Mouse (Mus musculus) v-Abl transformed pro-B cells (cell line): ENCODE results near the gene Sf3a2.

Source experiments
- in situ Hi-C, 2 experiments: fragments of 400-800 bp; cut with MboI; formaldehyde crosslinking; loops; one replicate each; pipeline ENCODE4 v1.15.1; 2025; ENCODE audit not compliant: unreplicated experiment in 2 of 2

Gene Sf3a2

DNA sequence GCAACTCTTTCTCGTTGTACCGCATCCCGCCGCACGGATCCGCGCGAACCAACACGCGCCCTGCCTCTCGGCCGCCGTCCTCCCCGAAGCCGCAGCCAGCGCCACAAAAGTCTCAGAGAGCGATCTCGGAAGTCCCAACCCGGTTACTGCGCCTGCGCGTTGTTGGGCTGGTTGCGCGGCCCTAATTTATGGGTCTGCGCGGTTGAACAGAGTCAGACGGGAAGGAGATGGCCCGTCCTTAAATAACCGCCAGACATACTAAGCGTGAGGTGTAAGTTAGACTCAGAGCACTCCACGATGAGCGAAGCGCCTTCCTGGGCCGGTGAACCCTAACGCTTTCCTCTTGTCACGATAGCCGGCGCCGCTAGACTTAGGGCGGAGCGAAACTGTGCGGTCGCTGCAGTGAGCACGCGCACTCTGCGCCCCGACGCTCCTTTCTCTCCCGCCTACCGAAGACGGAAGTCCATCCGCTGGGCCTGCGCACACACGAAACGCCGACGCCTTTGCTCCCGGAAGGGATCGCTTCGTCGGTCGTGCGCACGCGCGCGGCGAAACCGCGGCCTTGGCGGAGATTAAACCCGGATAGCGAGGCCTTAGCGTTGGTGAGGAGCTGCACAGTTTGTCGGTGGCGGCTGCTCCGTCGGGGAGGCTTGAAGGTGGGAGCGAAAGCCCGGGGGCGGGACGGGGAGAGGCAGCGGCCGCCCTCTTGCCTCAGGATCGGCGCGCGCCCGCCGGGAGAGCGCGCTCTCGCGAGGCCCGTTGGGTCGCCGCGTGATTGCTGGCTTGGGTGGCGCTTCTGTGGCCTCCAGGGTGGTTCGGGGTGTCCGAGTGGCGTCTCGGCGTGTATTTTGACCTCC is at the start of gene Sf3a2, which contains the start of gene Plekhj1:
Gene Sf3a2, plus strand, starts transcription at position 49 of the 857 bp plus-strand sequence.
Gene Plekhj1, minus strand, starts transcription at position 477 of the 857 bp plus-strand sequence.
- in situ Hi-C loops, result no loop called here

DNA sequence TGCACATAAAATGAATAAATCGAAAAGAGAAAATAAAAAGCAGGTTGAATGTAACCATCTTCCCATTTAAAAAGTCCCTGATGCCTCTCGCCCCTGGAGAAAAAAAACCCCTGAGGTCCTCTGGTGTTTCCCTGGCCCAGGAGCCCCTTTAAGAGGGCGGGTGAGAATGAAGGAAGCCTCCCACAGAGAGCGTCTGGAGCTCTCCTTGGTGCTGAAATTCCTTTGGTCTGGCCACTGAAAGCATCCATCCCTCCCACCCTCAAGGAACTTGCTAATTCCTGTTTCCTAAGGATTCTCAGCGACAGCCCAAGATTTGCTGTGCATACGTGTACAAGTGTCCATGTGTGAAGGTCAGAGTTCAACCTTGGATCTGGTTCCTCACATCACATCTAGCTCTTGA is 49.4 kb upstream of the Sf3a2 start:
- in situ Hi-C loops, result loop anchor here (5.0 to 10.0 kb wide), 5 partner anchors 74 to 244 kb away; partner anchors contain the start of gene Klf16 (in 1 of the 2)

DNA sequence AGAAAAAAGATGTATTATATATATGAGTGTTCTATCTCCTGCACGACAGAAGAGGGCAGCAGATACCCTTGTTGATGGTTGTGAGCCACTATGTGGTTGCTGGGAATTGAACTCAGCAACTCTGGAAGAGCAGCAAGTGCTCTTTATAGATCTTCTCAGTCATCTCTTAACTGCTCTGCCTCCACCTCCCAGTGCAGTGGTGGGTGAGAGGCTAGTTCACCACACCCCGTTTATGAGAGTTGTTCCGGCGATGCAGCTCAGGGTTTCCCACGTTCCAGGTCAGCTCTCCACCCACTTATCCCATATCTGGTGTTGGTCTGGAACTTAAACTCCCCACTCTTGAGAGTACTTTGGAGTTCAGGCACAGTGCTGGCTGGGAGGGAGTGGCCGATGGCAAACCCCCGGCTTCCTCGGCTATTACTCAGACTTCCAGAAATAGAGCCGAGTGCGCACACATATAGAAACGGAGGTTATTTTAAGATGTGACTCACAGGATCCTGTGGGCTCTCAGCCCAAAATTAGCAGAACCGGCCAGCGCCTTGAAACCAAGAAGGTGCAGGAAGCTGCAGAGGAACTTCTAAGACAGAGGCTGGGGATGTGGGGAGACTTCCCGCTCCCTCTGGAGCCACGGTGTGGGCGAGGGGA is 46.7 kb upstream of the Sf3a2 start:
- in situ Hi-C loops, result no loop called here

DNA sequence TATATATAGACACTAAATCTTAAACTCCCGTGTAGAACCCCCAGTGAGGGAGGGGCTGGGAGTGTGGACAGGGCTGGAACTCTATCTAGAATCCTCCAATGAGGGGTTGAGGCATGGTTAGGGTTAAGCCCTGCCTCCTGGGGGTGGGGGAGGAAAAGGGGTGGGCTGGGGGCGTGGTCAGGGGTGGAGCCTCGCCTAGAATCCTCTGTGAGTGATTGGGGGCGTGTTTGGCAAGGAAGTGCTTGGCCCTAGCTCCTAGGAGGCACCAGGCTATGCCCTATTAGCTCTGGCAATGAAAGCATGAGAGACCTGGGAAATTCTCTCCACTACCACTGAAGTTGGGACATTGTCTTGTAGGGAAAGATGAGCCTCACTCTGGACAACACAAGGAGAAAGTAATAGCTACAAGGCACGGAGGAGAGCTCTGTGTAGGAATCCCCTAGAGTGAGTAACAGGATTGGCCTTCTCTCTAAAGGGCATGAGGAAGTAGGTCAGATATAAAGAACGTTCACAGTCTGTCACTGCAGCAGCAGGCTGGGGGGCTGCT is 45.8 kb upstream of the Sf3a2 start:
- in situ Hi-C loops, result no loop called here

DNA sequence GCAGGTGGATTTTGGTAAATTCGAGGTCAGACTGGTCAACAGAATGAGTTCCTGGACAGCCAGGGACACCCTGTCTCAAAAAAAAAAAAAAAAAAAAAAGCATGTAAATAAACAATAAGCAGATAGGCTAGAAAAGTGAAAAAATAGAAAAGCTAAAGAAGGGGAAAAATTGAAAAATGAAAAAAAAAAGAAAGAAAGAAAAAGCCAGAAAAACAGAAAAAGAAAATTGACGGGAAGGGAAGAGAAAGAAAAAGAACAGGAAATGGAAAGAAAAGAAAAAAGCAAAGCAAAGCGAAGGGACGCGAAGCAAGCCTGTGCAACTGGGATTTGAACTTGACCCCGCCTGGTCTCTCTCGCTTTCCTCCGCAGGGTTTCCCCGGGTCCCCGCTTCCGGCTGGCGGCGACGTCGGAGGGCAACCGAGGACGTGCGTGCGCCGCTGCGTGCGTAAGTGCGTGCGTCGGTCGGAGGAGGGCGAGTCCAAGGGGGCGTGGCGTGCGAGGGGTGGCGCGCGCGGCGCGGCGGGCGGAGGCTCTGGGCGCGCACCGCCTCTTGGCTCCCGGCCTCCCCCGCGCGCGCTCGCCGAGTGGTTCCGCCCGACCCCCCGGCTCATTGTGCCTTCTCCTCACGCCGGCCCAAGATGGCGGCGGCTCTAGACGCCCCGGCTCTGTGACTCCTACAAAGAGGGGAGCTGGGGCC is 43.3 kb upstream of the Sf3a2 start, which contains the start of gene Dot1l:
Gene Dot1l, plus strand, starts transcription at position 613 of the 697 bp plus-strand sequence.
- in situ Hi-C loops, result no loop called here

DNA sequence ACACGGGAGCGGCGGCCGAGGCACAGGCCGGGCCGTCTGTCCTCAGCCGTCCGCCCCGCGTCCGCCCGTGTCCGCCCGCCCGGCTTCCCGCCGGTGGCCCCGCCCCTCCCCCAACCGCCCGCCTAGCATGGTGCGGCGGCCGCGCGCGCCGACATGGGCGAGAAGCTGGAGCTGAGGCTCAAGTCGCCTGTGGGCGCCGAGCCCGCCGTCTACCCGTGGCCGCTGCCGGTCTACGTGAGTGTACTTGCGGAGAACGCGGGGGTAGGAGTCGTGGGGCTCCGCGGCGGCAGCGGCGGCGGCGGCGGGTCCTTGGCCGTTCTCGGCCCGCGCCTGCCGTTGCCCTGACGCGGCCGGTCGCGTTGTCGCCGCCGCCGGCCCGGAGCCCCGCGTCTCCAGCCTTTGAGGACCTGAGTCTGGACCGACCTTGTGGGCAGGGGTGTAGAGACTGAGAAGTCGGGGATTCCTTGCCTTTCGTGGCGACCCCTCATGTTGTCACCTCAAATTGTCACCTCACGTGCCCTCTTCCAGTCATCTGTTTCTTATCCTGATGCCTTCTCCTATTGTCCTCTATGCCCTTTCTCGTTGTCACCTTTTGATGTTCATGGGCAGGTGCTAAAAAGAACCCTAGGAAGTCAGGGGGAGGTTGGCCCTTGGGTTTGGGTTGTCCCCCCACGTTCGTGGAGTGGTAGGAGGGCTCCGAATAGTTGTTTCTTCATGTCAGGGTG is 42.5 kb upstream of the Sf3a2 start:
- in situ Hi-C loops, result no loop called here

DNA sequence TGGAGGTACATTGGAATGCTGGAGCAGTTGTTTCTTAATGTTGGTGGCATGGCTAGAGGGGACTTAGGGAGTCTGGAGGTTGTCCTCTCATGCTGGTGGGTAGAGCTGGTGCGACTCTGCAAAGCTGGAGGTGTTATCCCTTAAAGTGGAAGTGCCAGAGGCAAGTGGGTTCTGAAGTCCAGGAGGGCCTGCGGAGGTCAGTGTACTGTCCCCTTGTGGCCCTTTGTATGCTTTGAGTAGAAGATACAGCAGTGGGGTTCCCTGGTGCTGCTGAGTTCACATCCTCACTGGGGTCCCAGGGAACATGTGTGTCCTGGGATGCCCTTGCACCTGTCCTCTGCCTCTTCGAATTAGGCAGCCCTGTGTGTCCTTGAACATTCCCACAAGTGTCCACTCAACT is 41.9 kb upstream of the Sf3a2 start:
- in situ Hi-C loops, result no loop called here

DNA sequence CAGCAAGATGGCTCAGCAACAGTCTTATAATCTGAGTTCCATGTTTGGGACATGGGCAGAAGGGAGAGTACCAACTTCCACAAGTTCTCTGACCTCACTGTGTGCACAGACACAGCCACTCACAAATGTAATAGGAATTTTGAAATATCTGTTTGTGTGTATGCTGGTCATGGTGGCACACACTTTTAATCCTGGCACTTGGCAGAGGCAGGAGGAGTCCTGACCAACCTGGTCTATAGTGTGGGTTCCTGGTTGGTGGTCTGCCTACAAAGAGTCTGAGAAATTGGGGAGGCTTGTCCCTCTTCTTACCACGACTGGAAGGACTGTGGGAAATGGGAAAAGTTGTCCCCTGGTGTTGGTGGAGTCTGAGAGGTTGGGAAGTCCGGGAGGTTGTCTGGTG is 41.5 kb upstream of the Sf3a2 start:
- in situ Hi-C loops, result no loop called here

DNA sequence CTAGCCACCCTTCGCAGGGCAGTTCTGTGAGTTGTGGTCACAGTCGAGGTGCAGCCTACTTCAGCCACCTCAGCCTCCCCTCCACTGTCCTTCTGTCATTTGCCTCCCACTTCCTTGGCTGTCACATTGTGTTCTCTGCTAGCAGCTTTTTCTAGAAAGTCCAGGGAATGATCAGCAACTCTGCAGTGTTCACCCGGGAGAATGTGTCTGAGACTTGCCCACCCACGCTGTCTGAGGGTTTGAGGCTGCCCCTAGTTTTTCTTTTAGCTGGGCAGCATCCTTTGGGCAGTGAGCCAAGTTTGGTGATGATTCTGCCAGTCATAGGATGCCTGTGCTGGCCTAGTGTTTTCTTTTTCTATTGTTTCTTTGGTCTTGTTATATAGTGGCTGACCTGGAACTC is 41.0 kb upstream of the Sf3a2 start:
- in situ Hi-C loops, result no loop called here

DNA sequence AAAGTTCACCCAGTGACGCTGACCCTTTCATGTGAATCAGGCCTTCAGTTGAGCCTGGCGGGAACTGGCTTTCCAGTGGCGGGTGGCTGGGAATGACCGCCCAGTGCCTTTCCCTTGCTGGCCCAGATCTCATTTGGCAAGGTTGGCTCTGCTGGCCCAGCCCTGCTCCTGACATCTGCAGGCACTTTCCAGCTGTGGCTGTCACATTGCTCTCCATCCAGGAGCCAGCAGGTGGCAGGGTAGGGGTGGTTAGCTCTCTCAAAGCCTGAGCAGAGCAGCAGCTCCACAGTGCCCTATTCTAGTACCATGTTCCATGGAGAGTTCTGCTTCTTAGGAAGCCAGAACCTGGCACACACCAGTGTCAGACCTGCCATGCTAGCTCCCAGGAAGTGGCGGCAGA is 40.3 kb upstream of the Sf3a2 start:
- in situ Hi-C loops, result no loop called here

DNA sequence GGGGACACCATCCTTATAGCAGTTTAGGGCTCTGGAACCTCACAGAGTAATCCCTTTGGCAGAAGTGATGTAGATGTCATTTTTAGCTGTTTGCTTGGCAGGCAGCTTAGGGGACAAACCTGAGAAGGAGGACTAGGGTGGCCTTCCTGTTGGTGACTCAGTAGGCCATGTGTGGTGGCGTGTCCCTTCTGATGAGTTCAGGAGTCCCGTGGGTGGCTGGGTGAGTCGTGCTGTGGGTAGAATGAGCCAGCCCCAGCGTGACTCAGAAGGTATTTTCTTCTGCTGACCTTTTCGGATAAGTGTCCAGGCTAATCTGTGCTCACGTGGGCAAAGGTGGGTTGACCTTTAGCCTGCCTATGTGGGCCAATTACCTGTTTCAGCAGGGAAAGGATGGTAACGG is 39.3 kb upstream of the Sf3a2 start:
- in situ Hi-C loops, result no loop called here

DNA sequence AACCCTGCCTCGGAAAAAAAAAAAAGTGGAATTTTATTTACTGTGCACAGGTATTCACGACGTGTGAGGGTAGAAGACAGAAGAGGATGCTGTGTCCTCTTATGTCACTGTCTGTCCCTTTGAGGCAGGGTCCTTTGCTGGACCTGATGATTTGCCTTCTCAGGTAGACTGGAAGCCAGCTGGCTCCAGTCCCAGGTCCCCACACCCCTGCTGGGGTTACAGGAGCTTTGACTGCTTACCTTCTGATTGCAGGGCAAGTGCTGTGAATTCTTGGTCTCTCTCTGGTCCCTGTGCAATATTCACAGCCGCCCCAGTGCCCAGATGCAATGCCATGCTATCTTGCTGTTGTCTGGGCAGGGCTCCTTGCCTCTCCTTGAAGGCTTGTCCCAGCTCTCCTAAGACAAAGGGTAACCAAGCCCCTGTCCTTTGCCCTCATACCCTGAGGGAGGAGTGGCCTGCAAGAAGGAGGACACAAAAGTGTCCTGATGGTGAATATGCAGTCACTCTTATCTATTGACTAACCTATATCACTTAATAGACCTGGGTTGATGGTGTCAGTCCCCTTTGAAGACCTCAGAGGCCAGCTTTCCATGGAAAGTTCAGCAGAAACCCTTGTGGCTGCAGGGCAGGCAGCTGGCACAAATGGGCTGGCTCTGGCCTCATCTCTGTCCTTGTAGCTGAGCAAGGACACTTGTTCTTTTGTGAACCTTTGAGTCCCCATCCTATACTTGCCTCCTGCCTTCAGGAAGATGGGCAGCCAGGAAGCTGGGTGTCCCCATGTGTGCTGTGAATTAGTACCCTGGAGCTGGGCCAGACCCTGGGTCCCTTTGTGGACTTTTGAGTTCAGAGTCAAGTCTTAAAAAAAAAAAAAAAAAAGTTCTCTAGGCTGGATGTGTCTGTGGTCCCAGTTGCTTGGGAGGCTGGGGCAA is 37.1 kb upstream of the Sf3a2 start:
- in situ Hi-C loops, result loop anchor here in 1 of 2 experiments (5.0 kb wide), 1 partner anchor 51 kb away; the partner anchor contains the start of gene Jsrp1

DNA sequence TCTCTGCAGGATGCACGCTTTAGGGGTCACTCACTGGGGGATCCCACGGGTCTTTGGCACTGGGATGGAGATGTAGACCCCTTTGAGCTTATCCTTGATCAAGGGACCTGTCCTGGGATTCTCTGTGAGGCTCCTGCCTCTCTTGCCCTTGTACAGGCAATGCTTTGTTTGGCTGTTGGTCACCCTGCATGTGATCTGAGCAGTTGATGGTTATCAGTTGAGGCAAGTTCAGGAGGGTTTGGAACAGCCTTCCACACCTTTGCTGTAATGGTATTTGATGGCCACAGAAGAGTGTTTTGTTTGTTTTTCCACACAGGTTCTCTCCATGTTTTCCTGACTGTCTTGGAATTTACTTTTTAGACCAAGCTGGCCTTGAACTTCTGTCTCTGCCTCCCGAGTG is 36.2 kb upstream of the Sf3a2 start:
- in situ Hi-C loops, result loop anchor here in 1 of 2 experiments (5.0 kb wide), 1 partner anchor 50 kb away; the partner anchor contains the start of gene Jsrp1

DNA sequence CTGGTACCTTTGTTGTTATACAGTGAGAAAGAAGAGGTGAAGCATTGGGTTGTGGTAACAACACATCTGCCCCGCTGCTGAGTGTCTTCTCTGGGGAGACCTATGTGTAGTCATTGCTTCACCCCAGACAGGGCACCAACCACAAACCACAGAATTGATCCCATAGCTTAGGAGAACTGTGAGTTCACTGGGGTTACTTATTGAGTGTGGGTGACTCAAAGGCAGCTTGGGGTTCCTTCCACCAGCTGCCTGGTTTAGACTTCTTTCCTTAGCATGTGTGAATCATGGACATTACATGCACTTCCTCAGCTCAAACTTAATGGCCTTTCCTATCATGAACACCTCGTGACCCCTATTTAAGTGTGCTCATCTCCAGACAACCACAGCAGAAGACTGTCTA is 34.5 kb upstream of the Sf3a2 start:
- in situ Hi-C loops, result loop anchor here in 1 of 2 experiments (5.0 kb wide), 1 partner anchor 49 kb away; the partner anchor contains the start of gene Jsrp1

DNA sequence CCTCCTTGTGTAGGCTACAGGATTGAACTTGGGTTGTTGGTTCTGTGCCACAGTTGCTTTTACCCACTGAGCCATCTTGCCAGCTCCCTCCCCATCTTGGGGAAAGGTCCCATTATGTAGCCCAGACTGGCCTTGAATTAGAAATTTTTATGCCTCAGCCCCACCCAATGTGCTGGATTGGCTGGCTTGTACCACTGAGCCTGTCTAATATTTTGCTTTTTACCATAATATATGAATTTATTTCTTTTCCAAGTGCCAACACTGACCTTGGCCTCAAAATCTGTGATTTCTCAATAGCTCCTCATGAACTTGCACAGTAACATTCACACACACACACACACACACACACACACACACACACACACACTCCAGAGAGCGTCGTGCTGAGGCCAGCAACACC is 32.3 kb upstream of the Sf3a2 start:
- in situ Hi-C loops, result no loop called here

DNA sequence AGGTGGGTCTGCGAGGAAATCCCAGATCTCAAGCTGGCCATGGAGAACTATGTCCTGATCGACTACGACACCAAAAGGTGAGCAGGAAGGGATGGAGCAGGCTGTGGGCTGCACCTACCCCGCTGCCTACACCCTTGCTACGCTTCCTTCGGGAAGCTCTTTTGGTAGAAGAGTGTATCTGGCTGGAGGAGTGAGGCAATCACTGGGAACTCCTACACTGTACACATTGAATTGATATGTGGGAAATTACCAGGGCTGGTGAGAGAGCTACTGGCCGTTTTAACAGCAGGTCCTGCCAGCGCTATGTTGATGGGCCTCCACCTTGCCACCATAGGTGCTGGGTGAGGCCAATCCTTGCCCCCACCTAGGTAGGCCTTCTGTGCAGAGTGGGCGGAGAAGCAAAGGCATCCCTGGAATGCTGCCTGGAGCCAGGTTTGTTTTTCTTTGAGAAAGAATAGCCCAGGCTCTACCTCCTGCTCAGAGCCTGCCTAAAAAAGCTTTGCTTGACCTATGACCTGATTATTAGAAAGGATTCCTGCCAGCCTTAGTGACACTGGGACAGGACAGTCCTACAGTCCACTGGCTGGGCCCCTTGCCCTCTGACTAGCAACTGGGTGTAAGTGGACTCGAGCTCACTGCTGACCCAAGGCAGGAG is 31.7 kb upstream of the Sf3a2 start:
- in situ Hi-C loops, result no loop called here

DNA sequence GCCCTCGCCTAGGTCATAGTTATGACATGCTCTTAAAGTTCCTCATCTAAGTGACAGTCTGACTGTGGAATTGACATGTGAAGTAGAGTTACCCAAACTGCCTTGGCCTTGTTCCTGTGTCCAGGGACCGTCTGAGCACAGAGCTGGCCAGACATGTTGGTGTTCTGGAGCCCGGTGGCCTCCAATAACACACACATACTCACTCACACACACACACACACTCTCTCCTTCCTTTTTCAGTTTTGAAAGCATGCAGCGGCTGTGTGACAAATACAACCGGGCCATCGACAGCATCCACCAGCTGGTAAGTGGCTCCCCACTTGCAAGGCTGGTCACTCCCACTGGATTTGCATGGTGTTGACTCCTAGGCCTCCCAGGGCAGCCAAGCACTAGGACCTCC is 29.6 kb upstream of the Sf3a2 start:
- in situ Hi-C loops, result no loop called here

DNA sequence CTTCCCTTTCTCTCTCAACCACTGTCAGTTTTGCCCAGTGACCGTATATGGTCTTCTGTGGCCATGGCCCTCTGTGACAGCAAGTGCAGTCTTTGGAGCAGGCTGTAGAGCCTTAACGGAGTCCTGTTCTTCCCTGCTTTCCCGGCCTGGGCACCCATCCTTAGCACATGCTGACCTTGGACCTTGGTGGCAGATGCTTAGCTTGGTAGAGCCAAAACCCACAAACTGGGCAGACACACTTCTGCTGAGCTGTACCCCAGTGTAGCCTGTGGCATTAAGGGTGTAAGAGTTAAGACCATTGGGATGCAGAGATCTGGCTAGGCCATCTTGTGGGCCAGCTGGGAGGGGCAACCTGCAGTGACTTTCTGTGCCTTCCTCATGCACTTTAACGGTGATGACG is 24.2 kb upstream of the Sf3a2 start:
- in situ Hi-C loops, result no loop called here
